Mouse (Mus musculus) splenic B cell, adult 2 months (primary cell): ENCODE results near the gene Pirt.

Experiments
- DNase-seq: peaks from one replicate; pipeline ENCODE4 v3.0.0-alpha.2; 2011; ENCODE audit warnings: low read depth, low spot score
- H3K27me3 ChIP-seq: 2 replicates; pipeline ENCODE4 v1.6.1; 2012; ENCODE audit warnings: mild to moderate bottlenecking, low read length, moderate library complexity, mixed read lengths; ENCODE audit not compliant: control insufficient read depth, poor library complexity, insufficient read depth, severe bottlenecking
- H3K36me3 ChIP-seq: 2 replicates; pipeline ENCODE4 v1.6.1; 2012; ENCODE audit warnings: mild to moderate bottlenecking, low read length, moderate library complexity, mixed read lengths; ENCODE audit not compliant: control insufficient read depth, poor library complexity, insufficient read depth, severe bottlenecking

Gene Pirt

DNA sequence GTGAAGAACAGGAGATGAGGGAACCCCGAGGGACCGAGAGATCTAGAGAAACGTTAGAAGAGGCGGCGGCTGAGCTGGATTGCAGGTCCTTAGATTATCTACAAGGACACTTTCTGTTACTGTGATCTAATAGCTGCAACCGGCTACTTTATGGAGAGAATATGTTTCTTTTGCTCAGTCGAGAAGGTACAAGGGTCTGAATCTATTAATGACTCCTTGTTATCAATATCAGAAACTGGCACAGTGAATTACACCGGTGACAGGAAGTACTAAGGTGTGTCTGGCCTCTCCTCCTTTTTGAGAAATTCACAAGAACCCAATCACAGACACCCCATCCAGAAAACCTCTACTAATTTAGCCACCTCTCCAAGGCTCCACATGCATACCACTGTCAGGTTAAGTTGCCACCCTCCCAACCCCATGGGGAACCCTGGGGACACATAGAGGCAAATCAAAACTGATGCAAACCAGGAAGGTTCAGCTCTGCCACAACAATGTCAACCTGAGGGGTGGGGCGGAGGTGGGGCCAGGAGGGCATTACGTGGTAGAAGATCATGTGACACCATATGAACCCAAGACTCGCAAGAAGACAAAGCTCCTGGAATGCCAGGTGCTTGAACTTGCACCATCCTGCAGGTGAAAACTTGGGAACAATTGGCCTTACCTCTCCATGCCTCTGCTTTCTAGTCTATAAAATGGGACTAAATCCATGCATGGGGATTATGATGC lies 12.5 kb downstream of the Pirt start:
- DNase-seq = no peak
- no peaks in the 10 kb centered on the region for H3K36me3 ChIP-seq
- H3K27me3 ChIP-seq = no peaks in the 10 kb centered on the region

GRCm38 (mm10) chr11:66928311-66928710 lies 16.5 kb downstream of the Pirt start:
- no peak for DNase-seq
- Histone ChIP-seq H3K27me3 (no peaks in the 10 kb centered on the region), H3K36me3 (no peaks in the 10 kb centered on the region)

DNA sequence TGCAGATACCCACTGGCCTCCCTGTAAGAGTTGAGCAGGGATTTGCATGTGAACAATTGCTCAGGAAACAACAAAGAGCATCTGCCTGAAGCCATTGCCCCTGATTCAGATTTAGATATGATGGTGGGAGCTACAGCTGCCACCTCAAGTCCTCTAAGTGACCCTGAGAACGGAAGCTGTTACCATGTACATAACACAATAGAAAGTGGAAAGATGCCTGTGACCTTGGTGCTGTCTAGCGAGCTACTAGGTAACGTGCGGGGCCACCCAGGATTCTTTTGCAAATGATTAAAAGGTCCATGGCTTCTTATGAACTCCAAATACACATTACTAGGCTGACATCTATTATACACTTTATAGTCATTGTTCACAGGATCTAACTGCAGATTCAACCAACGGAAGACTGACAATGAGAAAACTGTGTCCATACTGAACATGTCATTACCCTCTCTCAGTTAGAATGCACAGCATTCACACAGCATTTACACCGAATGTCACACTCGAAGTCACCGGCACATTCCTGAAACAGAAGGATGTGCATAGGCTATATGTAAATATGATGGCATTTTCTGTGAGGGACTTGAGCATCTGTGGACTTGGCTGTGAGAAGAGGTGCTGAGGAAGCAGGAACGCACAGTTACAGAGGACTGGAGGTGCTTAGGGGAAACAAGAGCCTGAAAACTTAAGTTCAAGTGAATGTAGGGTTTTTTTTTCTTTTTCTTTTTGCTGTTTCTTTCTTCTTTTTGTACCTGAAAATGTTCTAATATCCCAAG lies 21.2 kb downstream of the Pirt start:
- no peak for DNase-seq
- Histone ChIP-seq H3K27me3 (no peaks in the 10 kb centered on the region), H3K36me3 (no peaks in the 10 kb centered on the region)

GRCm38 (mm10) chr11:66934428-66935173 lies 22.8 kb downstream of the Pirt start:
- Histone ChIP-seq H3K36me3 (no peaks in the 10 kb centered on the region), H3K27me3 (no peaks in the 10 kb centered on the region)
- no peak for DNase-seq

DNA sequence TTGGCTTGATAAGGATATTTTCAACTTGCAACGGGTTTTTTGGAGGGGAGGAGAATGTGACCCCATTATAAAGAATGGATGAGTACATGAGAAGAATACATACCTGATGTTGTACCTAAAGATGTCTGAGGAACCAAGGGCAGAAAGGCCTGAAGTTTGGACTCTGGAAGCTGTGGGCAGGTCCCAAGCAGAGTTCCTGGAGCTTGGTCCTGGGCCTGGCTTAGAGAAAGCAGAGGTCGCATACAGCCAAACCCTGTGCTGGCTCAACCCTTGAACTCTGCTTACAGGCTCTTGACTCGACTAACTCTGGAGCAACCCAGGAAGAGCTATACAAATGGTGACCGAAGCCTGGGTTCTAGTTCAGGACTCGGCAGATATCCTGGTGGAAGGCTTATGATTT lies 30.2 kb downstream of the Pirt start:
- DNase-seq = no peak
- no peaks in the 10 kb centered on the region for H3K36me3 ChIP-seq
- no peaks in the 10 kb centered on the region for H3K27me3 ChIP-seq

DNA sequence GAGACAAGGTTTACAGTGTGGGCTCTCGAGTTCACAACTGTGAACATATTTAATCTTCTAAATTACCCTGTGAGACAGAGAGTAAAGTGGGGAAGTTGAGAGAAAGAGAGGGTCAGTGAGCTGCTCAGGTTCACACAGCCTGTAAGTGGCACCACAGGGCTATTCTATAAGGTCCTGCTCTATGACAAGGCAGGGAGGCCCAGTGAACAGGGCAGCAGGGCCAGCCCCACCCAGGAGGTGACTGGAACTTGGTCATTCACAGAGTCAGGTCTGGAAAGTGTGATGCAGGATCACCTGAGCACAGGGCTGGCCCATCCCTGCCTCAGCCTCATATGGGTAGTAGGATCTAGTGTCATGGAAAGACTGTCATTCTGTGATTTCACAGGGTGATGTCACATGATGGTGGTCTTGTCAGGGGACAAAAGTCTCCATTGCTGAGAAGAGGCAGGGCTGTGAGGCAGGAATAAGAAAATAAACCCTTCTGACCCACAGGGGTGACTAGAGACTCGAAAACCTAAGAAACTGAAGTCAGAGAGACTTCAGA lies 33.5 kb downstream of the Pirt start:
- H3K27me3 ChIP-seq = no peaks in the 10 kb centered on the region
- no peak for DNase-seq
- no peaks in the 10 kb centered on the region for H3K36me3 ChIP-seq

GRCm38 (mm10) chr11:66946521-66946920 lies 34.7 kb downstream of the Pirt start:
- DNase-seq = no peak
- no peaks in the 10 kb centered on the region for H3K27me3 ChIP-seq
- H3K36me3 ChIP-seq = no peaks in the 10 kb centered on the region

DNA sequence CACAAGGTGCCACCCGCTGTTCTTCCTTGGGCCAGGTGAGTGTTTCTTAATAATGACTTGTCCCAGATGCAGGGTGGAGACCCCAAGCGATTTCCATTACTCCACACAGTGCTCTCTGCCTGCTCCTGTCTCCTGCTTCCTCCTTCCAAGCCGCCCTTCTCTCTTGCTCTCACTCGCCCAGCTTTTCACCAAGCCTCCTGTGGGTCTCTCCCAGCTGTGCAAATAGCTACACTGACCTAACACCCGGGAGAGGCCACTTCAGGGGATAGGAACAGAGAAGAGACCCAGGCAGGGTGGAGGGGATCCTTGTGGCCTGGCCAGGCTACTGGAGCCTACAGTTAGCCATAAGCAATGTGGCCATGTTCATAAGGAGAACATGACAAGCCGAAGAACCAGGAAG lies 35.1 kb downstream of the Pirt start:
- Histone ChIP-seq H3K27me3 (no peaks in the 10 kb centered on the region), H3K36me3 (no peaks in the 10 kb centered on the region)
- DNase-seq = no peak

- Histone ChIP-seq H3K36me3 (no peaks in the 10 kb centered on the region), H3K27me3 (no peaks in the 10 kb centered on the region)
- no peak for DNase-seq
Observed at GRCm38 (mm10) chr11:66956303-66956702, 44.5 kb downstream of the Pirt start, which contains the start of gene Tmem238l. TSS of gene Tmem238l (plus strand) at chr11:66956638.

DNA sequence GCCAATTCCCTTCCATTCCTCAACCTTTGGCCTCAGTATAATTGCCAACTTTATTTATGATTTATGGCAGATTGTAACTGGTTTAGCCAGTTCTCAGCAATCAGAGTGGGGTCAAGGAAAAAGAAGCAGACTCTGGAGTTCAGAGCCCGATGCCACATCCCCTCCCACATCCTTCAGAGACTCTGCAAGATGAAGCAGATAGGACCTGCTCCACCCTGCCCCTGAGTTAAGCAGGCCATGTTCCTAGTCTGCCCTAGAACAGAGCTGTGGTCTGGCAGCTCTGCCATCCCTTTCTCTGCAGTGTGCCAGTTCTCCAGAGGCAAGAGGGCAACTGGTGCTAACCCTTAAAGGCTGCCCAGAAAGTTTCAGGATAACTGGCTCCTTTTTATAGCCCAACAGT lies 49.0 kb downstream of the Pirt start:
- DNase-seq = no peak
- Histone ChIP-seq H3K27me3 (no peaks in the 10 kb centered on the region), H3K36me3 (no peaks in the 10 kb centered on the region)

DNA sequence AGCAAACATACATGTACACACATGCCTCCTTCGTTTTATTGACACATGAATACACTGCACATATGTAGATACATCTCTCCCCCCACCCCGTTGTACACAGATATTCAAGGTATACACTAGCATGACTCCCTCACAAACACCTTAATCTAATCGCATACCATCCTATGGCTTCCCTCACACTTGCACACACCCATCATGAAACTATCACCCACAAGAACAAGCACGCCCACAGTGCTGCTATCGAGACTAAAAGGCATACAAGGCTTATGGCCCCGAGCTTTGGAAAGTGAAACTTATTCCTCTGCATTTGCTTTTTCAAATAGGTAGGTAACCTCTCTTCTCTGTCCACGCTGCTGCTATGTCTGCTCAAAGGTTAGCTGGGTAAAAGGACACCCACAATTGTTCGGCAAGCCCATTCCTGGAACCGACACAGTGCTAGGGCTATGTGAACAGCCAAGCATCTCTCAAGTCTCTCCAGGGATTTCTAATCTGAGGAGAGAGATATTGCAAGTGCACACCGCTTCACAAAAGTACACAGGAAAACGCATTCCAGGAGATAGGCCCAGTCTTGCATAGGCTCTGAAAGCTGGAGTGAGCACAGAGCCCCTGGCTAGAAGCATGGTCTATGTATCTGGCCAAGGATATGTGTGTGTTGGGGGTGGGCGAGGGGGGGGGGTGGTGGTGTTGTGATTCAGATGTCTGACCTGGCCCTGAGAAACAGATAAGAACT lies 49.8 kb downstream of the Pirt start:
- no peak for DNase-seq
- Histone ChIP-seq H3K36me3 (no peaks in the 10 kb centered on the region), H3K27me3 (0 out of 2 replicates have a peak, but pooled peaks cover under 1% of the 10 kb centered on the region)

- H3K36me3 ChIP-seq = no peaks in the 10 kb centered on the region
- no peak for DNase-seq
- H3K27me3 ChIP-seq = 0 out of 2 replicates have a peak, but pooled peaks cover 1% of the 10 kb centered on the region
Observed at GRCm38 (mm10) chr11:66963462-66963861, 51.7 kb downstream of the Pirt start.

DNA sequence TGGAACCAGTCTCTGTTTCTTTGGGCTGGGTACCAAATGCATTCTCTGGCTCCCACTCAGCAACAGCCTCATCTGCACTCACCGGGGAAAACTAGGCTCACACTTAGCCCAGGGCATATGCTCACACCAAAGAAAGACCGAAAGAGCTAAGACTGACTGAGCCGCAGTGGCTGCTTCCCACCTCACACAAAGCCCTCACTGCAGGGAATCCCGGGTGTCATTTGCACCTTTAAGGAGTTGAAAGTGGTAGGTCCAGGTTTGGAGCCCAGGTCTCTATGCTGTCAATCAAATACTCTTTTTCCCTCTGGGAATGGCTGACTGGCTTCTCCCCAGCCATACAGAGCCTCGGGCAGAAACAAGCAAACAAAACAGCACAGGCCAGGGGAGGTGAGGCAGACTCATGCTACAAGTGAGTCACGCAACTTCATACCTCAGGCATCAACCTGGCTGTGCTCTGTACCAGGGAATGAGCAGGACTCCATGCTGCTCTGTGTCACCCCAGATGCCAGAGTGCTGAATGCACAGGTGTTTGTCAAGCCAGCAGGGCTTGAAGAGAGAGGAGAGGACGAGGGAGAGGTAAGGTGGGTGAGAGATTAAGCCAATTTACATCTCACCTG lies 54.8 kb downstream of the Pirt start:
- 0 out of 2 replicates have a peak, but pooled peaks cover 1% of the 10 kb centered on the region for H3K27me3 ChIP-seq
- DNase-seq = no peak
- no peaks in the 10 kb centered on the region for H3K36me3 ChIP-seq

- DNase-seq = no peak
- H3K27me3 ChIP-seq = 0 out of 2 replicates have a peak, but pooled peaks cover 1% of the 10 kb centered on the region
- H3K36me3 ChIP-seq = no peaks in the 10 kb centered on the region
Observed at GRCm38 (mm10) chr11:66968575-66968974, 56.8 kb downstream of the Pirt start.
